ENCODE assay signal across 15 mouse cellular contexts in genomic region chr2:93223463-93223862, GRCm38 (mm10). TPM values are rescaled to one million over a fixed set of nuclear protein-coding genes. Genes with fewer than 3 reads are reported as not detected.
DNase-seq lines count a peak whose midpoint lies in the region; ATAC-seq and TF ChIP-seq lines count a peak whose summit lies in the region.
"Had no signal": no experiment of that assay in that cellular context is flagged by ENCODE, and none has a peak within 500 bp of the region (broad histone marks: within the 10 kb centered on the region; RNA-seq: fewer than 3 reads in every experiment).

No protein-coding gene starts in this region.

- H3K4me3 ChIP-seq in lung, embryonic 14.5 days (ENCODE audit: low read depth, low read length), result no peak overlapping the region
- no peak overlapping the region for H3K4me3 ChIP-seq in lung, postnatal 0 days (ENCODE audit: low read depth, low read length)
- no peak overlapping the region for H3K4me3 ChIP-seq in cerebellum, adult 2 months (replicated peaks; ENCODE audit: insufficient read depth, low read depth, low read length)
- H3K4me3 ChIP-seq: embryonic facial prominence, embryonic 13.5 days; hindbrain, embryonic 15.5 days; kidney, embryonic 15.5 days; liver, embryonic 12.5 days had no signal

- H3K9ac ChIP-seq in lung, embryonic 14.5 days, result no peak overlapping the region
- H3K9ac ChIP-seq in lung, postnatal 0 days (replicated peaks; ENCODE audit: low read depth), result no peak overlapping the region
- H3K9ac ChIP-seq: embryonic facial prominence, embryonic 13.5 days; hindbrain, embryonic 15.5 days; kidney, embryonic 15.5 days; liver, embryonic 12.5 days had no signal

- TF ChIP-seq EP300 in lung, postnatal 0 days (IDR thresholded peaks at IDR 0.05), result no peak

- no peak for ATAC-seq in cerebellum, adult (ENCODE audit: insufficient number of reproducible peaks, low FRiP score, low TSS enrichment)
- ATAC-seq in lung, embryonic 14.5 days (ENCODE audit: insufficient read depth), result no peak
- no peak for ATAC-seq in lung, postnatal 0 days
- ATAC-seq in erythroid progenitor cell, adult 5-6 weeks (replicated peaks; ENCODE audit: low FRiP score, poor library complexity, severe bottlenecking), result no peak
- ATAC-seq: forebrain, embryonic 14.5 days; liver, embryonic 12.5 days had no signal

- peaks cover 11% of the 10 kb centered on the region for H3K4me1 ChIP-seq in lung, embryonic 14.5 days (ENCODE audit: insufficient read depth)
- no peaks in the 10 kb centered on the region for H3K4me1 ChIP-seq in lung, postnatal 0 days (ENCODE audit: insufficient read depth, low read depth, low read length)
- H3K4me1 ChIP-seq in cerebellum, adult 2 months (ENCODE audit: control insufficient read depth, insufficient read depth, low read length), result peaks cover 73% of the 10 kb centered on the region
- H3K4me1 ChIP-seq: liver, embryonic 12.5 days had no signal

- H3K27ac ChIP-seq in lung, embryonic 14.5 days (ENCODE audit: low read depth), result no peak overlapping the region
- no peak overlapping the region for H3K27ac ChIP-seq in lung, postnatal 0 days (ENCODE audit: low read length)
- H3K27ac ChIP-seq in cerebellum, adult 2 months (ENCODE audit: insufficient read depth, low read length), result peak overlapping the region; percentile 32; the same call in 1 of the 2 replicates
- H3K27ac ChIP-seq: embryonic facial prominence, embryonic 13.5 days; hindbrain, embryonic 15.5 days; kidney, embryonic 15.5 days; liver, embryonic 12.5 days; stomach, postnatal 0 days had no signal

- DNase-seq in cerebellum, adult 11-12 months, result peak; percentile 80
- DNase-seq in lung, embryonic 14.5 days, result peak; percentile 31
- no peak for DNase-seq in lung, postnatal 0 days (ENCODE audit: low spot score)
- DNase-seq in cerebellum, adult 2 months, result peak; percentile 78 to 83
- DNase-seq in lung, postnatal 14 days, result peak; percentile 37
- no peak for DNase-seq in gastrocnemius, postnatal 10 days
- DNase-seq: gastrocnemius, postnatal 36 days had no signal

- no peaks in the 10 kb centered on the region for H3K27me3 ChIP-seq in lung, embryonic 14.5 days (ENCODE audit: insufficient read depth, low read length)
- no peaks in the 10 kb centered on the region for H3K27me3 ChIP-seq in lung, postnatal 0 days (replicated peaks; ENCODE audit: insufficient read depth, low read length)
- no peaks in the 10 kb centered on the region for H3K27me3 ChIP-seq in cerebellum, adult 2 months (ENCODE audit: control insufficient read depth, insufficient read depth, low read length)
- H3K27me3 ChIP-seq: hindbrain, embryonic 15.5 days; kidney, embryonic 15.5 days; liver, embryonic 12.5 days had no signal

- 0 out of 2 replicates have a peak, but pooled peaks cover 5% of the 10 kb centered on the region for H3K36me3 ChIP-seq in lung, embryonic 14.5 days (ENCODE audit: insufficient read depth)
- no peaks in the 10 kb centered on the region for H3K36me3 ChIP-seq in lung, postnatal 0 days (ENCODE audit: insufficient read depth, low read length)
- H3K36me3 ChIP-seq: embryonic facial prominence, embryonic 13.5 days; hindbrain, embryonic 15.5 days; liver, embryonic 12.5 days had no signal

- no peak for TF ChIP-seq POLR2A in cerebellum, adult 2 months (IDR thresholded peaks at IDR 0.05; ENCODE audit: borderline replicate concordance, insufficient read depth, low read length)

- H3K4me2 ChIP-seq in lung, embryonic 14.5 days, result no peak overlapping the region
- no peak overlapping the region for H3K4me2 ChIP-seq in lung, postnatal 0 days (replicated peaks; ENCODE audit: low read depth, low read length)
- H3K4me2 ChIP-seq: embryonic facial prominence, embryonic 13.5 days; hindbrain, embryonic 15.5 days; kidney, embryonic 15.5 days; liver, embryonic 12.5 days had no signal

- no peak for TF ChIP-seq CTCF in lung, embryonic 14.5 days (IDR thresholded peaks at IDR 0.05; ENCODE audit: low read depth)
- TF ChIP-seq CTCF in lung, postnatal 0 days (IDR thresholded peaks at IDR 0.05), result no peak
- no peak for TF ChIP-seq CTCF in cerebellum, adult 2 months (IDR thresholded peaks at IDR 0.05; ENCODE audit: borderline replicate concordance, insufficient read depth, low read depth, low read length)

- WGBS in lung, embryonic 14.5 days, result 23% methylated on average over 6 of the region's 6 CpGs
- WGBS in lung, postnatal 0 days, result 30% methylated on average over 6 of the region's 6 CpGs
- WGBS in cerebellum, adult 2 months, result 7% methylated on average over 6 of the region's 6 CpGs

- H3K9me3 ChIP-seq in lung, embryonic 14.5 days (ENCODE audit: low read depth, low read length), result no peaks in the 10 kb centered on the region
- no peaks in the 10 kb centered on the region for H3K9me3 ChIP-seq in lung, postnatal 0 days (ENCODE audit: low read length)
- H3K9me3 ChIP-seq: embryonic facial prominence, embryonic 13.5 days; hindbrain, embryonic 15.5 days; kidney, embryonic 15.5 days; liver, embryonic 12.5 days had no signal

RNA-seq across cellular contexts. Expression of gene Trp53i11, which starts 36.1 kb away (rescaled TPM):
- 46.7 and 51.1 TPM in 2 replicates for polyA plus RNA-seq in lung, embryonic 14.5 days (2014; fragmentation: Nextera tagmentation; extraction: Ambion mirVana)
- polyA plus RNA-seq in lung, postnatal 0 days (2015; fragmentation: Nextera tagmentation; extraction: Ambion mirVana), result 14.8 and 21.1 TPM in 2 replicates
- 54.5 and 59.6 TPM in 2 replicates for polyA plus RNA-seq in cerebellum, adult 2 months (2012; rRNA removed)
- total RNA-seq in erythroid progenitor cell, adult 5-6 weeks (2015; ENCODE audit: low replicate concordance), result 5.0 and 5.4 TPM in 2 replicates
- total RNA-seq in erythroid progenitor cell, adult 5-6 weeks (2017; ENCODE audit: low replicate concordance), result 3.4 and 7.2 TPM in 2 replicates
- 10 to 100 TPM; 37.0 to 38.3 TPM for total RNA-seq in gastrocnemius, postnatal 10 days (2021)

Comparison
In these comparisons a context has a peak if more than half of its experiments do, and no peak if none do; other contexts are left out.
1. DNase-seq: peak in cerebellum, adult 11-12 months (single experiment), lung, embryonic 14.5 days (single experiment), cerebellum, adult 2 months (2 of 2) and lung, postnatal 14 days (single experiment); none in lung, postnatal 0 days (single experiment) and gastrocnemius, postnatal 10 days (single experiment).